Mouse (Mus musculus) forebrain, postnatal 0 days (tissue): ENCODE measurements around the gene Jaml. TPM values are rescaled to one million over a fixed set of nuclear protein-coding genes. Genes with fewer than 3 reads are reported as not detected.
A peak's percentile ranks its signal among the peaks of the same experiment; 100 is the strongest.

Source experiments
- ATAC-seq: fragments of 200-750 bp; cut with Nextera tagmentation; 2 replicates; pipeline ENCODE4 v1.8.0; 2017; ENCODE audit warnings: mild to moderate bottlenecking, moderate library complexity
- DNase-seq: peaks from one replicate; pipeline ENCODE4 v3.0.0-alpha.2; 2015
- H3K27ac ChIP-seq: fragments of 300-500 bp; sonication (generic); 2 replicates; pipeline ENCODE4 v1.5.1; 2014; ENCODE audit warnings: low read depth, mild to moderate bottlenecking, antibody characterized with exemption, low read length, moderate library complexity, mixed read lengths
- H3K27me3 ChIP-seq: fragments of 300-500 bp; sonication (generic); 2 replicates; pipeline ENCODE4 v1.6.1; 2014; ENCODE audit warnings: mild to moderate bottlenecking, low read length, mixed read lengths; ENCODE audit not compliant: insufficient read depth
- H3K36me3 ChIP-seq: fragments of 300-500 bp; sonication (generic); 2 replicates; pipeline ENCODE4 v1.6.1; 2014; ENCODE audit warnings: mild to moderate bottlenecking, moderate library complexity; ENCODE audit not compliant: insufficient read depth
- H3K4me1 ChIP-seq: fragments of 300-500 bp; sonication (generic); 2 replicates; pipeline ENCODE4 v1.6.1; 2014; ENCODE audit warnings: antibody characterized with exemption; ENCODE audit not compliant: insufficient read depth
- H3K4me2 ChIP-seq: fragments of 300-500 bp; sonication (generic); 2 replicates; pipeline ENCODE4 v1.6.1; 2014; ENCODE audit warnings: low read depth, mild to moderate bottlenecking, moderate library complexity
- H3K4me3 ChIP-seq: fragments of 300-500 bp; sonication (generic); 2 replicates; pipeline ENCODE4 v1.5.1; 2014; ENCODE audit warnings: low read depth, low read length, mixed read lengths
- H3K9ac ChIP-seq: fragments of 300-500 bp; sonication (generic); 2 replicates; pipeline ENCODE4 v1.6.1; 2014; ENCODE audit warnings: mild to moderate bottlenecking
- H3K9me3 ChIP-seq: fragments of 300-500 bp; sonication (generic); 2 replicates; pipeline ENCODE4 v1.6.1; 2016; ENCODE audit warnings: low read length
- CTCF ChIP-seq: sonication (generic); IDR thresholded peaks from 2 replicates; pipeline ENCODE4 v1.5.1; 2016; ENCODE audit warnings: antibody characterized with exemption, control low read depth, low read depth
- WGBS: fragments of 180-500 bp; shearing (Covaris S2); extraction: QIAGEN DNeasy Blood & Tissue Kit; methylation state at CpG from one replicate; pipeline ENCODE4 v1.1.7; 2014; 5-methylcytosine and 5-hydroxymethylcytosine counted together
- polyA plus RNA-seq: library from polyadenylated mRNA; unstranded; fragments of >200 nt; fragmentation: Nextera tagmentation; extraction: Ambion mirVana; gene quantifications from 2 replicates; pipeline ENCODE4 v1.2.1, GENCODE M21; 2015
- total RNA-seq: library from RNA; depleted of rRNA; stranded (reverse); fragments of >200 nt; gene quantifications from 2 replicates; pipeline ENCODE4 v1.2.3, GENCODE M21; 2014

The Jaml gene
- total and polyA plus RNA-seq, 2 experiments from 2014 or later: 0.16 TPM; not detected in 1

DNA sequence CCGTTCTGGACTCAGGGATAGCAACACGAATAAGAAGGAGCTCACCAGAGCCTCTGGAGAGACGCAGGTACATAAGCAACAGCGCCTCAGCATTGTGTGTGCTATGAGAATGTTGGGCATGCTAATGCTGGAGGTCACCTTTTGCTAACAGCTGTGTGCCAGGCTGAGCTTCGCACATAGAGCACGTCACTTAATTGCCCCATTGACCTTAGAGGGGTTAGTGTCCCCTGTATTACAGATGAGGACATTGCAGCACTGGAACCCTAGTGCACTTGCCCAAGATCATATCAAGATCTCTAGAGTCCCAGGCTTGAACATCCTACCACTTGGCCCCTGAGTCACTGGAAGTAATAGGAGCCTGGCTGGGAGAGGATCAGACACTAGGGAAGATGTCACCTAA, 41.6 kb downstream of the Jaml start:
- Histone ChIP-seq H3K4me2 (no peak overlapping the region), H3K27ac (no peak overlapping the region), H3K9ac (no peak overlapping the region), H3K4me3 (no peak overlapping the region), H3K9me3 (no peaks in the 10 kb centered on the region), H3K36me3 (peaks cover 7% of the 10 kb centered on the region; the same call in 1 of the 2 replicates), H3K4me1 (peaks cover 18% of the 10 kb centered on the region), H3K27me3 (no peaks in the 10 kb centered on the region)
- 89% methylated on average over 6 of the region's 6 CpGs for WGBS
- ATAC-seq (no peak), DNase-seq (no peak)
- no peak for TF ChIP-seq CTCF

DNA sequence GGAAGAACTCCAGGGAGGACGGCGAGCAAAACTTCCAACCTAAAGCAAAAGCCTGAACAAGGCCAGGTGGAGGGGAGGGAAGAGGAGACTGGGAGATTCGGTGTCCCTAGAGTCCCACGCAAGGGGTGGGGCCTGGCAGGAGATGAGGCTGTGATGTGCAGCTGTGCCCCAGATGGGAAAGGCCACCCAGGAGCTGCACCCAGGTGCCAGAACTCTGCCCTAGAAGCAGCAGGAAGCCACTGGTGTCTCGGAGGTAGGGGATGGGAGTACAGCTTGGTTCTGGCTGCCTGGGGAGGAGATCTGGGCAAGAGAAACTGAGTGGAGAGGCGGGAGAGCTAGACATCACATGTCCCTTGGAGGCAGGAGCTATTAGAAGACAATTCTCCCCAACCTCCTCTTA, 42.0 kb downstream of the Jaml start:
- peaks cover 10% of the 10 kb centered on the region; the same call in 1 of the 2 replicates for H3K36me3 ChIP-seq
- WGBS: 63% methylated on average over 6 of the region's 6 CpGs

DNA sequence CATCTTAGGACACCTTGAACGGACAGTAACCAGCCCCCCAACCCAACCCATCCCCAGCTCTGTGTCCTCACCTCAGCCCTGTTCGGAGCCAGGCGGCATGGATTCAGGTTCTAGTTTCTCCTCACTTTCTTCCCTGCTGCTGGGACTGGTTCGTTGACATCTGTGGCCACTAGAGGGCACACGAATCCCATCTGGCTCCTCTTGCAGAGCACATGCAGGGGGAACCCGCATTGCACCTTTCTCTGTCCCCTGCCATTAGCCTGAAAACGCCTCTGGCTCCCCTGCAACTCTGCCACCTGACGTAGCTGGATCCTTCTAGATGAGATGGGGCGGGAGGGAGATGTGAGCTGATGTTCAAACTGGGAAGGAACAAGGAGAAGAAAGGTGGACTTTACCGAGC, 42.8 kb downstream of the Jaml start:
- peak; percentile 96 for TF ChIP-seq CTCF
- Histone ChIP-seq H3K4me3 (peak overlapping the region; percentile 19), H3K9ac (peak overlapping the region; percentile 35), H3K4me2 (peak overlapping the region; percentile 47), H3K27me3 (no peaks in the 10 kb centered on the region), H3K4me1 (peaks cover 18% of the 10 kb centered on the region), H3K36me3 (peaks cover 15% of the 10 kb centered on the region; the same call in 1 of the 2 replicates), H3K27ac (no peak overlapping the region), H3K9me3 (no peaks in the 10 kb centered on the region)
- DNase-seq (peak; percentile 88), ATAC-seq (peak; percentile 81)
- WGBS: 4% methylated on average over 10 of the region's 10 CpGs

More for the DNA sequence above, 42.0 kb downstream of the Jaml start:
- Histone ChIP-seq H3K9ac (no peak overlapping the region), H3K27me3 (no peaks in the 10 kb centered on the region), H3K4me3 (no peak overlapping the region), H3K4me2 (no peak overlapping the region), H3K4me1 (peaks cover 18% of the 10 kb centered on the region), H3K9me3 (no peaks in the 10 kb centered on the region), H3K27ac (no peak overlapping the region)
- ATAC-seq (no peak), DNase-seq (no peak)
- no peak for TF ChIP-seq CTCF

DNA sequence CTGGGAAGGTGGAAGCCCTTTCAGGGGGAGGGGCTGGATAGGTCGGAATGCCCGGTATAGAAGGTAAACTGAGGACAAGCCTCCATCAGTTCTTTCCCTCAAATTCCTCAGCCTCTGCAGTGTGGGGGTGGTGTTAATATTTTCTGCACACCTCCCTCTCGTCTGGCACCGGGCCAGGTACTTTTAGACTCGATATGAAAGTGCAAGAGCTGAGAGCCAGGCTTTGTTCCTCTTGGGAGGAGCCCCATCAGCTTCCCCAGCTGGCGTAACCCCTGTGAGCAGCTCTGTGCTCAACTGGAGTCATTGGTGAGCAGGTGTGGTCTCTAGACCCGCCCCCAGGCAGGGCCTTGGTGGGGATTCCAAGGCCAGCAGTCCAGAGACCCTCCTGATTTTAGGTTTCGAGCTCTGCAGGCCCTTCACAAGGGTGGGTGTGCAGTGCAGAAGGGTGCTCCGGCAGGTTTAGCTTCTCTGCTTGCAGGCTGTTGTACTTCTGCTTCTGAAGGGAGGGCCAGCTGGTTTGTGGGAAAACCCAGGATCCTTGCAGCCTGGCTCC, 43.3 kb downstream of the Jaml start:
- peak overlapping the region; percentile 19 for H3K4me3 ChIP-seq
- WGBS: 15% methylated on average over 9 of the region's 9 CpGs
- H3K9ac ChIP-seq: peak overlapping the region; percentile 35
- no peaks in the 10 kb centered on the region for H3K27me3 ChIP-seq
- DNase-seq (peak; percentile 57), ATAC-seq (peak; percentile 45; the same call in 1 of the 2 replicates)
- no peak for TF ChIP-seq CTCF
- H3K9me3 ChIP-seq: no peaks in the 10 kb centered on the region
- H3K36me3 ChIP-seq: peaks cover 15% of the 10 kb centered on the region; the same call in 1 of the 2 replicates
- H3K4me1 ChIP-seq: peaks cover 18% of the 10 kb centered on the region
- peak overlapping the region; percentile 47 for H3K4me2 ChIP-seq
- H3K27ac ChIP-seq: 0 out of 2 replicates have a peak overlapping the region, but pooled peaks have one; percentile 40

DNA sequence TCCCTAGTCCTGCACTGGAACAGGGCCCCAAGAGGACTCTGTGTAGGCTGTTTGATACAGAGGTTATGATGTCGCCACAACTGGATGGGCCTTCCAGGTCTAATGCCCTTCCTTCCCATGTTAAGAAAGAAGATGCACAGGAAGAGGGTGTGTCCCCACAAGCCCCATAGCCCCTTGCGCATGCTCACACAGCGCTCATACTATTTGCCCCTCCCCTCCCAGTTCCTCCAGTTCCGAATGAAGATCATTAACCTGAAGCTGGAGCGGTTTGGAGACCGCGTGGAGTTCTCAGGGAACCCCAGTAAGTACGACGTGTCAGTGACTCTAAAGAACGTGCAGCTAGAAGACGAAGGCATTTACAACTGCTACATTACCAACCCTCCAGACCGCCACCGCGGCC, 46.2 kb downstream of the Jaml start:
- DNase-seq: no peak
- no peak for TF ChIP-seq CTCF
- ATAC-seq: no peak

DNA sequence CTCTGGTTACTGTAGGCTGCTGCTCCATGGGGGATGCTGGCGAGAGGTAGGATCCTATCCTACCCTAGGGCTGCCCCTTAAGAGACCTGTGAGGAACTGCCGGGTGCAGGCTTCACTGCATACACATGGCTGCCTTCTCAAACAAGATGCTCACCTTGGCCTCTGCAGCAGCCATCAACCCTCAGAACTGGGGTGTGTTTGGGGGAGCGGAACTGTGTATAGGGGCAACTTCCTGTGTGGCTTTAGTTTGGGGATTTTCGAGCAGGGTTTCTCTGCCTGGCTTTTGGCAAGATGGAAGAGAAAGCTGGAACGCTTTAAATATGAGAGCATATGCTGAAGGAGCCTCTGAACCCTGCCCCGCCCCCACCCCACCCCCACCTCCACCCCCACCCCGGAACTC, 48.0 kb downstream of the Jaml start:
- Histone ChIP-seq H3K9me3 (no peaks in the 10 kb centered on the region), H3K27ac (no peak overlapping the region), H3K36me3 (peaks cover 15% of the 10 kb centered on the region; the same call in 1 of the 2 replicates), H3K9ac (no peak overlapping the region), H3K4me1 (peaks cover 7% of the 10 kb centered on the region), H3K27me3 (no peaks in the 10 kb centered on the region), H3K4me2 (no peak overlapping the region), H3K4me3 (no peak overlapping the region)
- no peak for TF ChIP-seq CTCF
- no peak for DNase-seq
- 58% methylated on average over 7 of the region's 7 CpGs for WGBS
- ATAC-seq: no peak

More for the DNA sequence above, 46.2 kb downstream of the Jaml start:
- Histone ChIP-seq H3K27ac (no peak overlapping the region), H3K36me3 (peaks cover 15% of the 10 kb centered on the region; the same call in 1 of the 2 replicates), H3K4me1 (peaks cover 9% of the 10 kb centered on the region), H3K9me3 (no peaks in the 10 kb centered on the region), H3K4me2 (no peak overlapping the region), H3K27me3 (no peaks in the 10 kb centered on the region), H3K4me3 (no peak overlapping the region), H3K9ac (no peak overlapping the region)
- 93% methylated on average over 14 of the region's 14 CpGs for WGBS

DNA sequence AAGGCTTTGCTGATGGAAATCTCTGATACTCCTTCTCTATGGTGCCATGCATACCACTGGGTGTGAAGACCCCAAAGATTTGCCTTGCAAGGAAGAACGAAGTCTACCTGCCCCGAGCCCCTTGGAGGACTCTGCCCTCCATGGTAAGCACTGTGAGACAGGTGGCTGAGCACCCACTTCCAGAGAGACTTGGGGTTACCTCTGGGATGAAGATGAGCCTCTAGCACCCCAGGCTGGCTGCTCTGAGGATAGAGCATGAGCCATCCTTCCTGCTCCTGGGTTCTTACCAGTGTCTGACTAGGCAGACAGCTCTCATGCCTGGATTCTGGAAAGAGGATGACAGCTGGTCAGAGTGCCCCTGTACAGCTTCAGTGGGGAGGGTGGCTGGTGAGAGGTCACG, 51.1 kb downstream of the Jaml start:
- WGBS: 86% methylated on average over 3 of the region's 3 CpGs
- Histone ChIP-seq H3K9me3 (no peaks in the 10 kb centered on the region), H3K4me1 (no peaks in the 10 kb centered on the region), H3K4me3 (no peak overlapping the region), H3K4me2 (no peak overlapping the region), H3K27me3 (peaks cover 15% of the 10 kb centered on the region), H3K9ac (no peak overlapping the region), H3K27ac (no peak overlapping the region), H3K36me3 (peaks cover 12% of the 10 kb centered on the region; the same call in 1 of the 2 replicates)
- TF ChIP-seq CTCF: no peak
- no peak for DNase-seq
- ATAC-seq: no peak
